Mouse (Mus musculus) heart, adult 18-20 months (tissue): ENCODE measurements around the gene Olfr344. TPM values are rescaled to one million over a fixed set of nuclear protein-coding genes. Genes with fewer than 3 reads are reported as not detected.

ENCODE experiments used
- DNase-seq, 2 experiments: peaks; one replicate each; pipeline ENCODE4 v3.0.0; 2021 to 2022; ENCODE audit warnings: mixed read lengths in 1 of 2
- long read RNA-seq, 2 experiments: library from polyadenylated mRNA; stranded (forward); transcript quantifications; one replicate each; pipeline ENCODE4 v2.0.0; 2021
- total RNA-seq, 2 experiments: library from RNA; stranded (reverse); gene quantifications; 2 replicates each; pipeline ENCODE4 v1.2.3; 2021

Olfr344 gene
- not detected for total RNA-seq
- long read RNA-seq, experiment 1, result 0 reads
- long read RNA-seq, experiment 2, result 0 reads

DNA sequence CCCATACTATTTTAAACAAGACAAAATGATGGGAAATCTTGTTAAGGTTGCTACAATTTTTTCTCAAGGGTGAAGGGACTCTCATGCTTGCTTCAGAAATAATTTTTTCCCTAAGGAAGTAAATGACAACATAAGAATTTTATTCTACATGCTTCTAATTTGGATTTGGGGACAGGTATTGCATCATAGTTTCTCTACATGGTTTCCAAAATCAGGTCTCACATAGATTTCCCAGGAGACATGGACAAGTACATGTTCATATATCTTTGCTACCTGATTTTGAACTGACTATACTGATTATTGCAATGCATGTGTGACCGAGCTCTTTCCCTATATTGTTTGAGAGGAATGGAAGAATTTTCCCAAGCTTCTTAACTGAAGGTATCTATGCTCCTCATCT is at the start of gene Olfr344:
Gene Olfr344 (plus strand): TSS at position 301 of the 400 bp plus-strand sequence.
- DNase-seq, result no peak

GRCm38 (mm10) chr2:36524698-36525097 is 41.8 kb upstream of the Olfr344 start, which contains the start of gene Olfr342:
Olfr342 (plus strand) TSS chr2:36524998.
- no peak for DNase-seq

GRCm38 (mm10) chr2:36565156-36565555 is 1.3 kb upstream of the Olfr344 start:
- DNase-seq, result no peak

DNA sequence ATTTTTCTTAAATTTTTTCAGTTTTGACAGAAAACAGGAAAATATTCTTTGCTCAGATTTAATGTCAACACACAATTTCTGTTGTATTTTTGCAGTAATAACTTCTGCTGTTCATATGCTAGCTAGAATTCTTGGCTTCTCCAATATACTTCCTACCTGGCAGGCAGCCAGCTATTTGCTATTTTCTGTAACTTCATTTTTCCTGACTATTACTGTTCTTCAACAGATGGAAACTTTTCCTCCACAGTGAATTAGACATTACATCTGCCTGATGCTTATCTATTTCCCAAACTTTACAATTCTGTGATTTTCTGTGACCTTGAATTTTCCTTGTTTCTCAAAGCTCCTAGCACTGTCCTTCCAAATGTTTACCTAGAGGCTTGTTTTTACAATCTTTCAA is 560 bp downstream of the Olfr344 start:
- DNase-seq, result no peak

- DNase-seq, result no peak
Observed at GRCm38 (mm10) chr2:36567845-36568244, 1.4 kb downstream of the Olfr344 start.

Other genes starting within 250 kb of the Olfr344 start
- not detected for gene Olfr338, start 193.1 kb upstream of the Olfr344 start, total RNA-seq
- gene Olfr339, start 147.7 kb upstream of the Olfr344 start, total RNA-seq, result not detected
- not detected for gene Olfr340, start 114.1 kb upstream of the Olfr344 start, total RNA-seq
- gene Olfr341, start 84.2 kb upstream of the Olfr344 start, total RNA-seq, result not detected
- gene Olfr342, start 41.7 kb upstream of the Olfr344 start, total RNA-seq, result not detected
- gene Olfr345, start 73.4 kb downstream of the Olfr344 start, total RNA-seq, result not detected
- not detected for gene Olfr346, start 119.1 kb downstream of the Olfr344 start, total RNA-seq
- not detected for gene Olfr347, start 165.2 kb downstream of the Olfr344 start, total RNA-seq
- gene Olfr348, start 217.6 kb downstream of the Olfr344 start, total RNA-seq, result not detected
- gene Olfr50, start 223.9 kb downstream of the Olfr344 start, total RNA-seq, result not detected